Mouse (Mus musculus): ENCODE measurements at regions not wholly inside any gene's neighbourhood (a gene's known extent, or its start where the extent isn't known, plus 50 kb on each side); places are given as distances from the start of the nearest gene placed in this dataset.

- Histone ChIP-seq H3K9me3 (ENCODE audit: control insufficient read depth, low read length) (no peaks in the 10 kb centered on the region), H3K4me1 (replicated peaks; ENCODE audit: control insufficient read depth, insufficient read depth, low read length) (no peaks in the 10 kb centered on the region), H3K27ac (no peak overlapping the region), H3K4me3 (replicated peaks; ENCODE audit: low read length) (no peak overlapping the region), H3K4me2 (replicated peaks) (no peak overlapping the region), H3K27me3 (ENCODE audit: control insufficient read depth, insufficient read depth, low read length) (no peaks in the 10 kb centered on the region), H3K36me3 (replicated peaks; ENCODE audit: control insufficient read depth, insufficient read depth) (no peaks in the 10 kb centered on the region), H3K9ac (no peak overlapping the region)
- ATAC-seq (ENCODE audit: low FRiP score) = no peak
- WGBS = 39% methylated on average over 1 of the region's 1 CpGs
- DNase-seq (ENCODE audit: low spot score) = no peak
These were observed 346.9 kb upstream of the Grik2 start for GRCm38 (mm10) chr10:50135499-50135898.
